Mouse (Mus musculus) heart, embryonic 12.5 days (tissue): ENCODE results near the gene Cd160. TPM values are rescaled to one million over a fixed set of nuclear protein-coding genes. Genes with fewer than 3 reads are reported as not detected.

ENCODE experiments used
- ATAC-seq: fragments of 200-750 bp; cut with Nextera tagmentation; 2 replicates; pipeline ENCODE4 v1.8.0; 2017; ENCODE audit warnings: moderate TSS enrichment, moderate library complexity; ENCODE audit not compliant: insufficient number of reproducible peaks, low FRiP score
- H3K27ac ChIP-seq: fragments of 300-500 bp; sonication (generic); 2 replicates; pipeline ENCODE4 v1.5.1; 2016; ENCODE audit warnings: mild to moderate bottlenecking, moderate library complexity; ENCODE audit not compliant: poor library complexity, severe bottlenecking
- H3K27me3 ChIP-seq: fragments of 300-500 bp; sonication (generic); replicated peaks from 2 replicates; pipeline ENCODE4 v1.6.1; 2016; ENCODE audit warnings: mild to moderate bottlenecking, moderate library complexity
- H3K36me3 ChIP-seq: fragments of 300-500 bp; sonication (generic); 2 replicates; pipeline ENCODE4 v1.6.1; 2016; ENCODE audit warnings: mild to moderate bottlenecking, moderate library complexity
- H3K4me1 ChIP-seq: fragments of 300-500 bp; sonication (generic); replicated peaks from 2 replicates; pipeline ENCODE4 v1.6.1; 2016; ENCODE audit warnings: mild to moderate bottlenecking
- H3K4me2 ChIP-seq: fragments of 300-500 bp; sonication (generic); 2 replicates; pipeline ENCODE4 v1.6.1; 2016; ENCODE audit warnings: mild to moderate bottlenecking, moderate library complexity
- H3K4me3 ChIP-seq: fragments of 300-500 bp; sonication (generic); 2 replicates; pipeline ENCODE4 v1.5.1; 2016; ENCODE audit warnings: mild to moderate bottlenecking
- H3K9ac ChIP-seq: fragments of 300-500 bp; sonication (generic); 2 replicates; pipeline ENCODE4 v1.6.1; 2016; ENCODE audit warnings: mild to moderate bottlenecking, moderate library complexity
- H3K9me3 ChIP-seq: fragments of 300-500 bp; sonication (generic); replicated peaks from 2 replicates; pipeline ENCODE4 v1.6.1; 2016; ENCODE audit warnings: mild to moderate bottlenecking, moderate library complexity
- WGBS: fragments of 180-500 bp; shearing (Covaris S2); methylation state at CpG from one replicate; pipeline ENCODE4 v1.1.7; 2016; 5-methylcytosine and 5-hydroxymethylcytosine counted together
- polyA plus RNA-seq: library from polyadenylated mRNA; unstranded; fragments of >200 nt; fragmentation: Nextera tagmentation; extraction: Ambion mirVana; gene quantifications from 2 replicates; pipeline ENCODE4 v1.2.1, GENCODE M21; 2016

Cd160 gene
- 0.08 TPM in 1 of 2 replicates, not detected in the other for polyA plus RNA-seq

- ATAC-seq: no peak
- peaks cover 8% of the 10 kb centered on the region; the same call in 1 of the 2 replicates for H3K27me3 ChIP-seq
- no peaks in the 10 kb centered on the region for H3K36me3 ChIP-seq
- no peak within 1 kb of the TSS for H3K27ac ChIP-seq
- H3K4me1 ChIP-seq: peaks cover 5% of the 10 kb centered on the region
- WGBS: 71% methylated on average over 1 of the region's 1 CpGs
- H3K4me3 ChIP-seq: no peak within 1 kb of the TSS
- H3K4me2 ChIP-seq: peak within 1 kb of the TSS; percentile 30
- H3K9me3 ChIP-seq: 0 out of 2 replicates have a peak, but pooled peaks cover 4% of the 10 kb centered on the region
- no peak within 1 kb of the TSS for H3K9ac ChIP-seq
Measured at GRCm38 (mm10) chr3:96828984-96829383, at the start of gene Cd160, which contains the start of gene Pdzk1. Gene Cd160, minus strand, starts transcription at chr3:96829351. Gene Pdzk1, plus strand, starts transcription at chr3:96829284.

DNA sequence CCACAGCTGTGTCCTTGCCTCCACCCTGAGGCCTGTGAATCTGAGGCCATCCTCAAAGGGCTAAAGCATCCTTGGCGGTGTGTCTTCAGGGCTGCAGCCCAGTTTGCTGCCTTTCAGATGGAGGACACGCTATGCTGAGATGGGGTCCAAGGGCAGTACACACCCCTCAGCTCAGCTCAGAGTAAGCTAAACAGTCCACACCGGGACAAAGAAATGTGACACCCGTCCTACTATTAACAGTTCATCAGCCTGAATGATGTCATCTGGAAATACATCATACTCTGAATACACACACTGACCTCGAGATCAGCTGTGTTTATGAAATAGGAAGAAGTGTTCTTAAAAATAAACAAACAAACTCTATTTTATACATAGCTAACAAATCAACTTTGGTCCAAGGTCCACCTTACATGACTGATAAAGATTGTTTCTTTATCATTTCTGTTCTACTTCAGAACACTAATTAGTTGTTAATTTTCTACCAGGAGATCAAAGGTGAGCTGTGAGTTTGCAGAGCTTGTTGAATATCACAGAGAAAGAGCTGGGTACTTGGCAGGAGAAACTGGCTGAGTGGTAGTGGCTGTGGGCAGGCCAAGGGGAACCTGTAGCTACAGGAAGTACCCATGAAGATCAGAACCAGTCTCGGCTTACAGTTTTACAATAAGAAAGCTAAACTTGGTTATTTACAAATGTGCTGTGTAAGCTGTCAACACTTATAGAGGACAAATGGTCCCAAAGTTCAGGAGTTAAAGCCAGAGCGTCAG lies 45.8 kb upstream of the Cd160 start:
- no peak overlapping the region for H3K4me3 ChIP-seq
- no peak overlapping the region for H3K27ac ChIP-seq
- H3K4me2 ChIP-seq: no peak overlapping the region
- no peak for ATAC-seq
- H3K9me3 ChIP-seq: no peaks in the 10 kb centered on the region
- WGBS: 81% methylated on average over 7 of the region's 7 CpGs
- H3K9ac ChIP-seq: no peak overlapping the region
- no peaks in the 10 kb centered on the region for H3K27me3 ChIP-seq
- H3K36me3 ChIP-seq: peaks cover 68% of the 10 kb centered on the region
- H3K4me1 ChIP-seq: no peaks in the 10 kb centered on the region

- H3K4me3 ChIP-seq: no peak overlapping the region
Measured at GRCm38 (mm10) chr3:96872501-96872900, 43.4 kb upstream of the Cd160 start.

DNA sequence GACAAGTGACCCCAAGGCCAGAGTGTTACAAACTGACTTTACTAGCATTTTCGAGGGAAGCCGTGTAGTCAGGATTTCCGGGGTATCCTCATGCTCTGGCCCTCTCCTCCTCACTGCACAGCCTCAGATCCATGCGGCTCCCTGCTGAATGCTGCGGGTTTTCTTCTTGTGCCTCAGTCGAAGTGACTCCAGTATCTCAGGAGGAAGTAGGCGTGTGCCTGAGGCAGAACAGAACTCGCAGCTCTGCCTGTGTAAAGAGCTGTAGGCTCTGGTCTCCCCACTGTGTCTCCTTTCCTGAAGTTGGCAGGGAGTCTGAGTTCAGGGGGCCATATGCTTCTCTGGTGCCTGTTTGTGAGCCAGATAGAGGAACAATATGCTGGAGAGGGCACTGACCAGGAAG lies 41.9 kb upstream of the Cd160 start:
- Histone ChIP-seq H3K4me3 (no peak overlapping the region), H3K9ac (no peak overlapping the region), H3K4me1 (no peaks in the 10 kb centered on the region), H3K27me3 (no peaks in the 10 kb centered on the region), H3K4me2 (no peak overlapping the region), H3K9me3 (no peaks in the 10 kb centered on the region), H3K36me3 (peaks cover 73% of the 10 kb centered on the region), H3K27ac (no peak overlapping the region)
- ATAC-seq: no peak
- 74% methylated on average over 8 of the region's 8 CpGs for WGBS

More at GRCm38 (mm10) chr3:96872501-96872900, 43.4 kb upstream of the Cd160 start:
- Histone ChIP-seq H3K9me3 (no peaks in the 10 kb centered on the region), H3K4me2 (no peak overlapping the region), H3K4me1 (no peaks in the 10 kb centered on the region), H3K9ac (no peak overlapping the region), H3K27ac (no peak overlapping the region), H3K27me3 (no peaks in the 10 kb centered on the region), H3K36me3 (peaks cover 81% of the 10 kb centered on the region)
- WGBS: 91% methylated on average over 8 of the region's 8 CpGs
- no peak for ATAC-seq

GRCm38 (mm10) chr3:96870270-96870669 lies 41.1 kb upstream of the Cd160 start:
- Histone ChIP-seq H3K4me2 (no peak overlapping the region), H3K36me3 (peaks cover 68% of the 10 kb centered on the region), H3K9me3 (no peaks in the 10 kb centered on the region), H3K27me3 (no peaks in the 10 kb centered on the region), H3K4me1 (no peaks in the 10 kb centered on the region), H3K9ac (no peak overlapping the region), H3K27ac (no peak overlapping the region), H3K4me3 (no peak overlapping the region)
- 86% methylated on average over 2 of the region's 2 CpGs for WGBS
- ATAC-seq: no peak

DNA sequence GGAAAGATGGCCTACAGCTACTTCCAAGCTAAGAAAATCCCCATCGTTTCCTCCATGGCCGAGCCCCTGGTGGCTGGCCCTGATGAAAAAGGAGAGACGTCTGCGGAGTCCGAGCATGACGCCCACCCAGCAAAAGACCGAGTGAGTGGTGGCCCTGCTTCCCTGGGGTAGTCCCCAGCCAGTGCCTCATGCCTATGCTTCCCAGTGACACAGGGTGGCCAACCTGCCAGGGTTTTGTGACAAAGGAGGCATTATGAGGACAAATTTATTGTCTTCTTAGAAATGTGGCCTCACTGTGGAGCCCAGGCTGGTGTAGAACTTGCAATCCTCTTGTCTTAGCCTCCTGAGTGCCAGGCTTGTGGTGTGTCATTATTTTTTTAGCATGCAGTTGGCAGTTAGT lies 39.9 kb upstream of the Cd160 start:
- Histone ChIP-seq H3K4me2 (no peak overlapping the region), H3K4me3 (no peak overlapping the region), H3K9ac (no peak overlapping the region), H3K27ac (no peak overlapping the region), H3K36me3 (peaks cover 59% of the 10 kb centered on the region), H3K4me1 (no peaks in the 10 kb centered on the region), H3K9me3 (no peaks in the 10 kb centered on the region), H3K27me3 (no peaks in the 10 kb centered on the region)
- WGBS: 90% methylated on average over 7 of the region's 7 CpGs
- no peak for ATAC-seq

GRCm38 (mm10) chr3:96868566-96868965 lies 39.4 kb upstream of the Cd160 start:
- Histone ChIP-seq H3K4me2 (no peak overlapping the region), H3K9me3 (no peaks in the 10 kb centered on the region), H3K36me3 (peaks cover 55% of the 10 kb centered on the region), H3K4me3 (no peak overlapping the region), H3K4me1 (no peaks in the 10 kb centered on the region), H3K27ac (no peak overlapping the region), H3K27me3 (no peaks in the 10 kb centered on the region), H3K9ac (no peak overlapping the region)
- WGBS: 92% methylated on average over 8 of the region's 8 CpGs
- no peak for ATAC-seq

GRCm38 (mm10) chr3:96867863-96868262 lies 38.7 kb upstream of the Cd160 start:
- H3K4me2 ChIP-seq: no peak overlapping the region
- WGBS: 92% methylated on average over 3 of the region's 3 CpGs
- H3K4me3 ChIP-seq: no peak overlapping the region
- no peaks in the 10 kb centered on the region for H3K4me1 ChIP-seq
- peaks cover 48% of the 10 kb centered on the region for H3K36me3 ChIP-seq
- ATAC-seq: no peak
- H3K27me3 ChIP-seq: no peaks in the 10 kb centered on the region
- no peak overlapping the region for H3K27ac ChIP-seq
- H3K9me3 ChIP-seq: no peaks in the 10 kb centered on the region
- no peak overlapping the region for H3K9ac ChIP-seq

DNA sequence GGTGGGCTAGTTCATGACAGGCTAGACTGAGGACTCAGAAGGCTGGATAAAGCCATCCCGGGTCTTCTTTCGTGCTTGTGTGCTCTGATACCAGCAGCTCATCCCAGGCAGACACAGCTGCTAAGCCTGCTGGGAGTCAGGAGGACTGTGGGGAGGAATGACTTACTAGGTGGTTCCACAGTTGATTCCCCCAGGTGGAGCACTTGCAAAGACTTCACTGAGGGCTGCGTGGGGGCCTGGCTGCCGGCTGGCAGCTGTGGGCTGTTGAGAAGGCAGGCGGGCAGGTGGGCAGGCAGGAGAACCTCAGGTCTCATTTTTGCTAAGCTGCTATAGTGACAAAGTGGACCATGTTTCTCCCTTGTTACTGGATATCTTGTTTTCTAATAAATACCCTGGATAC lies 31.3 kb upstream of the Cd160 start:
- no peak overlapping the region for H3K4me2 ChIP-seq
- no peaks in the 10 kb centered on the region for H3K27me3 ChIP-seq
- no peak for ATAC-seq
- no peak overlapping the region for H3K4me3 ChIP-seq
- no peaks in the 10 kb centered on the region for H3K9me3 ChIP-seq
- H3K36me3 ChIP-seq: no peaks in the 10 kb centered on the region
- H3K9ac ChIP-seq: no peak overlapping the region
- H3K27ac ChIP-seq: no peak overlapping the region
- H3K4me1 ChIP-seq: no peaks in the 10 kb centered on the region
- 86% methylated on average over 5 of the region's 5 CpGs for WGBS

- Histone ChIP-seq H3K9me3 (no peaks in the 10 kb centered on the region), H3K9ac (no peak overlapping the region), H3K27ac (no peak overlapping the region), H3K4me3 (no peak overlapping the region), H3K4me1 (no peaks in the 10 kb centered on the region), H3K27me3 (0 out of 2 replicates have a peak, but pooled peaks cover 4% of the 10 kb centered on the region), H3K4me2 (no peak overlapping the region), H3K36me3 (no peaks in the 10 kb centered on the region)
- WGBS: 82% methylated on average over 3 of the region's 3 CpGs
- ATAC-seq: no peak
Measured at GRCm38 (mm10) chr3:96855833-96856232, 26.7 kb upstream of the Cd160 start.

GRCm38 (mm10) chr3:96854376-96854775 lies 25.2 kb upstream of the Cd160 start:
- H3K9me3 ChIP-seq: no peaks in the 10 kb centered on the region
- 79% methylated on average over 4 of the region's 4 CpGs for WGBS
- no peak for ATAC-seq

More at GRCm38 (mm10) chr3:96854376-96854775, 25.2 kb upstream of the Cd160 start:
- Histone ChIP-seq H3K4me3 (no peak overlapping the region), H3K27ac (no peak overlapping the region), H3K27me3 (0 out of 2 replicates have a peak, but pooled peaks cover 4% of the 10 kb centered on the region), H3K4me2 (no peak overlapping the region), H3K4me1 (no peaks in the 10 kb centered on the region), H3K9ac (no peak overlapping the region), H3K36me3 (no peaks in the 10 kb centered on the region)
